Mouse (Mus musculus): ENCODE data around the gene Cyren.
A peak's percentile ranks its signal among the peaks of the same experiment; 100 is the strongest.

Gene Cyren

GRCm38 (mm10) chr6:34867301-34867994 lies 10.4 kb downstream of the Cyren start:
- DNase-seq (ENCODE audit: low spot score) = no peak

- DNase-seq (ENCODE audit: low spot score) = peak; percentile 26
Measured at GRCm38 (mm10) chr6:34866786-34867185, 11.1 kb downstream of the Cyren start.

- no peak for DNase-seq (ENCODE audit: low spot score)
Measured at GRCm38 (mm10) chr6:34865711-34866593, 11.9 kb downstream of the Cyren start.

- no peak for DNase-seq (ENCODE audit: low spot score)
Measured at GRCm38 (mm10) chr6:34865213-34865612, 12.6 kb downstream of the Cyren start.

GRCm38 (mm10) chr6:34863786-34864514 lies 13.9 kb downstream of the Cyren start:
- no peak for DNase-seq (ENCODE audit: low spot score)

GRCm38 (mm10) chr6:34862791-34863403 lies 15.0 kb downstream of the Cyren start, which contains the start of gene Tmem140:
TSS of gene Tmem140 (plus strand) at chr6:34863146.
- DNase-seq (ENCODE audit: low spot score) = no peak

- no peak for DNase-seq (ENCODE audit: low spot score)
Measured at GRCm38 (mm10) chr6:34862381-34862780, 15.5 kb downstream of the Cyren start.

GRCm38 (mm10) chr6:34861546-34862053 lies 16.3 kb downstream of the Cyren start:
- no peak for DNase-seq (ENCODE audit: low spot score)

GRCm38 (mm10) chr6:34832352-34832751 lies 45.5 kb downstream of the Cyren start:
- no peak for DNase-seq (ENCODE audit: low spot score)

GRCm38 (mm10) chr6:34824406-34824805 lies 53.5 kb downstream of the Cyren start:
- no peak for DNase-seq (ENCODE audit: low spot score)

All from embryo, embryonic 10 days (tissue).